Mouse (Mus musculus) ovary, postnatal 36 days (tissue): Measurements from ENCODE around the gene Fam166b.
A peak's percentile ranks its signal among the peaks of the same experiment; 100 is the strongest.

Experiments used
- DNase-seq: peaks from one replicate; pipeline ENCODE4 v3.0.0; 2022; ENCODE audit warnings: low spot score, mixed read lengths

Fam166b gene

GRCm38 (mm10) chr4:43381408-43382154, 47.4 kb downstream of the Fam166b start, which contains the start of gene Rusc2:
Gene Rusc2 (plus strand): TSS chr4:43381979.
- DNase-seq, result peak; percentile 89

GRCm38 (mm10) chr4:43380951-43381350, 48.0 kb downstream of the Fam166b start:
- no peak for DNase-seq

GRCm38 (mm10) chr4:43379601-43380000, 49.3 kb downstream of the Fam166b start:
- no peak for DNase-seq
